Mouse (Mus musculus): Measurements from ENCODE around the gene Vmn1r45. TPM values are rescaled to one million over a fixed set of nuclear protein-coding genes. Genes with fewer than 3 reads are reported as not detected.
"Not testable (repeated sequence)": the region's sequence is repeated elsewhere in the genome, so short reads cannot be mapped to it uniquely, and the experiment has no call there.

Gene Vmn1r45
- not detected in 2 replicates for polyA plus RNA-seq (2015; fragmentation: Nextera tagmentation; extraction: Ambion mirVana)

- not testable (repeated sequence) for H3K27me3 ChIP-seq; H3K4me2 ChIP-seq; H3K9ac ChIP-seq; H3K4me3 ChIP-seq (replicated peaks); H3K4me1 ChIP-seq (replicated peaks); H3K27ac ChIP-seq (replicated peaks); H3K9me3 ChIP-seq (replicated peaks); ATAC-seq (ENCODE audit: insufficient read depth); H3K36me3 ChIP-seq (replicated peaks)
- 76% methylated on average over 2 of the region's 2 CpGs for WGBS (ENCODE audit: insufficient replicate concordance)
Observed at GRCm38 (mm10) chr6:89940498-89940897, at the start of gene Vmn1r45. Gene Vmn1r45 (minus strand): TSS chr6:89940598.

- Histone ChIP-seq H3K4me3 (replicated peaks) (no peak overlapping the region), H3K9ac (no peak overlapping the region), H3K27me3 (no peaks in the 10 kb centered on the region), H3K4me2 (no peak overlapping the region), H3K36me3 (replicated peaks) (no peaks in the 10 kb centered on the region), H3K4me1 (replicated peaks) (no peaks in the 10 kb centered on the region), H3K9me3 (replicated peaks) (no peaks in the 10 kb centered on the region), H3K27ac (replicated peaks) (no peak overlapping the region)
- 15% methylated on average over 1 of the region's 1 CpGs for WGBS (ENCODE audit: insufficient replicate concordance)
- ATAC-seq (ENCODE audit: insufficient read depth), result no peak
Observed at GRCm38 (mm10) chr6:89985989-89986388, 45.6 kb upstream of the Vmn1r45 start.

GRCm38 (mm10) chr6:89969013-89969412, 28.6 kb upstream of the Vmn1r45 start, which contains the start of gene Vmn1r46:
Gene Vmn1r46 (plus strand): TSS chr6:89969313.
- no peaks in the 10 kb centered on the region for H3K27me3 ChIP-seq
- H3K4me1 ChIP-seq (replicated peaks), result no peaks in the 10 kb centered on the region
- no peak within 1 kb of the TSS for H3K9ac ChIP-seq
- ATAC-seq (ENCODE audit: insufficient read depth), result no peak
- no peaks in the 10 kb centered on the region for H3K9me3 ChIP-seq (replicated peaks)
- no peak within 1 kb of the TSS for H3K27ac ChIP-seq (replicated peaks)
- no peaks in the 10 kb centered on the region for H3K36me3 ChIP-seq (replicated peaks)
- no peak within 1 kb of the TSS for H3K4me3 ChIP-seq (replicated peaks)
- 31% methylated on average over 2 of the region's 2 CpGs for WGBS (ENCODE audit: insufficient replicate concordance)
- no peak within 1 kb of the TSS for H3K4me2 ChIP-seq

GRCm38 (mm10) chr6:89966341-89966740, 25.9 kb upstream of the Vmn1r45 start:
- Histone ChIP-seq H3K27me3 (no peaks in the 10 kb centered on the region), H3K9ac (no peak overlapping the region), H3K4me3 (replicated peaks) (no peak overlapping the region), H3K36me3 (replicated peaks) (no peaks in the 10 kb centered on the region), H3K27ac (replicated peaks) (no peak overlapping the region), H3K9me3 (replicated peaks) (no peaks in the 10 kb centered on the region), H3K4me2 (no peak overlapping the region), H3K4me1 (replicated peaks) (no peaks in the 10 kb centered on the region)
- ATAC-seq (ENCODE audit: insufficient read depth), result no peak

- no peak overlapping the region for H3K4me2 ChIP-seq
- no peaks in the 10 kb centered on the region for H3K27me3 ChIP-seq
- WGBS (ENCODE audit: insufficient replicate concordance), result 46% methylated on average over 2 of the region's 2 CpGs
- no peaks in the 10 kb centered on the region for H3K36me3 ChIP-seq (replicated peaks)
- no peaks in the 10 kb centered on the region for H3K4me1 ChIP-seq (replicated peaks)
- no peak for ATAC-seq (ENCODE audit: insufficient read depth)
- H3K27ac ChIP-seq (replicated peaks), result no peak overlapping the region
- H3K9me3 ChIP-seq (replicated peaks), result no peaks in the 10 kb centered on the region
- H3K4me3 ChIP-seq (replicated peaks), result no peak overlapping the region
- H3K9ac ChIP-seq, result no peak overlapping the region
Observed at GRCm38 (mm10) chr6:89953556-89953955, 13.2 kb upstream of the Vmn1r45 start.

- no peaks in the 10 kb centered on the region for H3K9me3 ChIP-seq (replicated peaks)
- H3K9ac ChIP-seq, result no peak overlapping the region
- no peaks in the 10 kb centered on the region for H3K36me3 ChIP-seq (replicated peaks)
- no peak overlapping the region for H3K4me2 ChIP-seq
- no peak for ATAC-seq (ENCODE audit: insufficient read depth)
- H3K27me3 ChIP-seq, result no peaks in the 10 kb centered on the region
- 54% methylated on average over 2 of the region's 2 CpGs for WGBS (ENCODE audit: insufficient replicate concordance)
- H3K27ac ChIP-seq (replicated peaks), result no peak overlapping the region
- no peak overlapping the region for H3K4me3 ChIP-seq (replicated peaks)
- H3K4me1 ChIP-seq (replicated peaks), result no peaks in the 10 kb centered on the region
Observed at GRCm38 (mm10) chr6:89940926-89941325, 528 bp upstream of the Vmn1r45 start.

- 34% methylated on average over 2 of the region's 2 CpGs for WGBS (ENCODE audit: insufficient replicate concordance)
Observed at GRCm38 (mm10) chr6:89883812-89884211, 56.6 kb downstream of the Vmn1r45 start.

GRCm38 (mm10) chr6:89883360-89883759, 57.0 kb downstream of the Vmn1r45 start, which contains the start of gene Vmn1r44:
Gene Vmn1r44 (plus strand): TSS chr6:89883660.
- no peaks in the 10 kb centered on the region for H3K27me3 ChIP-seq
- no peak within 1 kb of the TSS for H3K27ac ChIP-seq (replicated peaks)
- H3K4me2 ChIP-seq, result no peak within 1 kb of the TSS
- no peaks in the 10 kb centered on the region for H3K36me3 ChIP-seq (replicated peaks)
- H3K9me3 ChIP-seq (replicated peaks), result no peaks in the 10 kb centered on the region
- no peak for ATAC-seq (ENCODE audit: insufficient read depth)
- H3K4me1 ChIP-seq (replicated peaks), result no peaks in the 10 kb centered on the region
- no peak within 1 kb of the TSS for H3K4me3 ChIP-seq (replicated peaks)
- WGBS (ENCODE audit: insufficient replicate concordance), result 61% methylated on average over 1 of the region's 1 CpGs
- H3K9ac ChIP-seq, result no peak within 1 kb of the TSS

More at GRCm38 (mm10) chr6:89883812-89884211, 56.6 kb downstream of the Vmn1r45 start:
- no peaks in the 10 kb centered on the region for H3K36me3 ChIP-seq (replicated peaks)
- no peak for ATAC-seq (ENCODE audit: insufficient read depth)
- H3K9ac ChIP-seq, result no peak overlapping the region
- no peaks in the 10 kb centered on the region for H3K27me3 ChIP-seq
- H3K4me2 ChIP-seq, result no peak overlapping the region
- no peaks in the 10 kb centered on the region for H3K9me3 ChIP-seq (replicated peaks)
- no peak overlapping the region for H3K27ac ChIP-seq (replicated peaks)
- no peaks in the 10 kb centered on the region for H3K4me1 ChIP-seq (replicated peaks)
- H3K4me3 ChIP-seq (replicated peaks), result no peak overlapping the region

Other genes starting within 250 kb of the Vmn1r45 start
- gene Vmn1r40, start 233.1 kb downstream of the Vmn1r45 start, polyA plus RNA-seq (2015; fragmentation: Nextera tagmentation; extraction: Ambion mirVana), result not detected in 2 replicates
- gene Vmn1r41, start 199.8 kb downstream of the Vmn1r45 start, polyA plus RNA-seq (2015; fragmentation: Nextera tagmentation; extraction: Ambion mirVana), result not detected in 2 replicates
- not detected in 2 replicates for gene Vmn1r42, start 64.2 kb downstream of the Vmn1r45 start, polyA plus RNA-seq (2015; fragmentation: Nextera tagmentation; extraction: Ambion mirVana)
- 0.01 TPM in 1 of 2 replicates, not detected in the other for gene Vmn1r43, start 64.2 kb downstream of the Vmn1r45 start, polyA plus RNA-seq (2015; fragmentation: Nextera tagmentation; extraction: Ambion mirVana)
- not detected in 2 replicates for gene Vmn1r44, start 56.9 kb downstream of the Vmn1r45 start, polyA plus RNA-seq (2015; fragmentation: Nextera tagmentation; extraction: Ambion mirVana)
- not detected in 2 replicates for gene Vmn1r46, start 28.7 kb upstream of the Vmn1r45 start, polyA plus RNA-seq (2015; fragmentation: Nextera tagmentation; extraction: Ambion mirVana)
- not detected in 2 replicates for gene Vmn1r47, start 75.5 kb upstream of the Vmn1r45 start, polyA plus RNA-seq (2015; fragmentation: Nextera tagmentation; extraction: Ambion mirVana)
- not detected in 2 replicates for gene Vmn1r48, start 96.2 kb upstream of the Vmn1r45 start, polyA plus RNA-seq (2015; fragmentation: Nextera tagmentation; extraction: Ambion mirVana)
- gene Vmn1r49, start 137.9 kb upstream of the Vmn1r45 start, polyA plus RNA-seq (2015; fragmentation: Nextera tagmentation; extraction: Ambion mirVana), result not detected in 2 replicates
- not detected in 2 replicates for gene Vmn1r50, start 160.8 kb upstream of the Vmn1r45 start, polyA plus RNA-seq (2015; fragmentation: Nextera tagmentation; extraction: Ambion mirVana)
- not detected in 2 replicates for gene Vmn1r51, start 182.0 kb upstream of the Vmn1r45 start, polyA plus RNA-seq (2015; fragmentation: Nextera tagmentation; extraction: Ambion mirVana)
- not detected in 2 replicates for gene Vmn1r52, start 234.2 kb upstream of the Vmn1r45 start, polyA plus RNA-seq (2015; fragmentation: Nextera tagmentation; extraction: Ambion mirVana)